Mouse (Mus musculus) midbrain, embryonic 10.5 days (tissue): ENCODE results near the gene Togaram2. TPM values are rescaled to one million over a fixed set of nuclear protein-coding genes. Genes with fewer than 3 reads are reported as not detected.

ENCODE experiments used
- DNase-seq: peaks from one replicate; pipeline ENCODE4 v3.0.0-alpha.2; 2017; ENCODE audit warnings: low spot score
- H3K27ac ChIP-seq: fragments of 300-500 bp; sonication (generic); replicated peaks from 2 replicates; pipeline ENCODE4 v1.5.1; 2016; ENCODE audit warnings: mild to moderate bottlenecking
- H3K27me3 ChIP-seq: fragments of 300-500 bp; sonication (generic); 2 replicates; pipeline ENCODE4 v1.6.1; 2016; ENCODE audit warnings: low read depth, mild to moderate bottlenecking; ENCODE audit not compliant: poor library complexity, severe bottlenecking
- H3K36me3 ChIP-seq: fragments of 300-500 bp; sonication (generic); 2 replicates; pipeline ENCODE4 v1.6.1; 2016; ENCODE audit warnings: mild to moderate bottlenecking, moderate library complexity
- H3K4me1 ChIP-seq: fragments of 300-500 bp; sonication (generic); 2 replicates; pipeline ENCODE4 v1.6.1; 2016
- H3K4me3 ChIP-seq: fragments of 300-500 bp; sonication (generic); 2 replicates; pipeline ENCODE4 v1.5.1; 2016; ENCODE audit warnings: mild to moderate bottlenecking, moderate library complexity
- H3K9me3 ChIP-seq: fragments of 300-500 bp; sonication (generic); replicated peaks from 2 replicates; pipeline ENCODE4 v1.6.1; 2016; ENCODE audit warnings: mild to moderate bottlenecking
- WGBS: fragments of 180-500 bp; shearing (Covaris S2); methylation state at CpG from one replicate; pipeline ENCODE4 v1.1.7; 2016; 5-methylcytosine and 5-hydroxymethylcytosine counted together
- polyA plus RNA-seq: library from polyadenylated mRNA; unstranded; fragments of >200 nt; fragmentation: Nextera tagmentation; extraction: Ambion mirVana; gene quantifications from 2 replicates; pipeline ENCODE4 v1.2.1, GENCODE M21; 2016

Gene Togaram2
- polyA plus RNA-seq, 1 experiment from 2014 or later = not detected

DNA sequence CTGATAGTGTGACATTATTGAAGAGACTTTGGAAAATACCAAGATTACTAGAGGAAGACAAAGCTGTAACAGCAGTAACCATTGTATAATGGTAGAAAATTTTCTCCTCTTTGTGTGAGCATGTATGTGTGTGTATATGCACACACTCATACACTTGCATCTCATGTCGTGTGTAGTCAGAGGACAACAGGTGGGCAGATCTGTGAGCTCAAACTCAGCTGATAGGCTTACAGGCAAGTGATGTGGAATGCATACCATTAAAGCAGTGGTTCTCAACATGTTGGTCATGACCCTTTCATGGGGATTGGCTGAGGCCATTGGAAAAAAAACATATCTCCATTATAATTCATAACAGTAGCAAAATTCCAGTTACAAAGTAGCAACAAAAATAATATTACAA lies 12.7 kb upstream of the Togaram2 start:
- no peak overlapping the region for H3K4me3 ChIP-seq
- no peaks in the 10 kb centered on the region for H3K27me3 ChIP-seq
- no peak for DNase-seq
- H3K4me1 ChIP-seq = peaks cover 8% of the 10 kb centered on the region
- H3K27ac ChIP-seq = no peak overlapping the region
- H3K9me3 ChIP-seq = no peaks in the 10 kb centered on the region
- peaks cover 45% of the 10 kb centered on the region for H3K36me3 ChIP-seq
- 59% methylated on average over 1 of the region's 1 CpGs for WGBS

DNA sequence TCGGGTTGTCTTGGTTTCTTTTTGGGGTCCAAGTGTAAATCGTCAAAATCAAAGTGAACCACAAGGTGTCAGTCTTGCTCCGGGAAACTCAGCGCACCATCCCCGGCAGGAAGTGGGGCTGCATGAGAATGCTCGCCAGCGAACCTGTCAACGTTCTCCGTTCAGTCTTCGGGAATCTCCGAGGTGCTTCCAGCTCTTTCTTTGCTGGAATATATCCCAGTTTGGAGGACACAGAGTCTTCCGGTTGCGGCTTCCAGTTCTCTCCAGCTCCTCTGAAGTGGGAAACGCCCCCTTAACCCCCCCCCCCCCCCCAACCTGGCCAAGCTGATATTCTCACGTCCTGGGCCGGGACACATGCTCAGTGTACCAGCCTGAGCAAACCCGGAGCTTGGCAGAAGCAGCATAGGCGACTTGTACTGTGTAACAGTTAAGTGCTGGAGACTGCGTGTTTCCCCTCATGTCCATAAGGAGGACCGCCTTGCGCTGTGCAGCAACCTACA lies 10.3 kb upstream of the Togaram2 start:
- 11% methylated on average over 21 of the region's 21 CpGs for WGBS
- H3K27me3 ChIP-seq = no peaks in the 10 kb centered on the region
- peaks cover 21% of the 10 kb centered on the region for H3K36me3 ChIP-seq
- no peaks in the 10 kb centered on the region for H3K9me3 ChIP-seq
- peak; percentile 74 for DNase-seq
- H3K27ac ChIP-seq = no peak overlapping the region
- peak overlapping the region; percentile 56 for H3K4me3 ChIP-seq
- H3K4me1 ChIP-seq = peaks cover 8% of the 10 kb centered on the region

DNA sequence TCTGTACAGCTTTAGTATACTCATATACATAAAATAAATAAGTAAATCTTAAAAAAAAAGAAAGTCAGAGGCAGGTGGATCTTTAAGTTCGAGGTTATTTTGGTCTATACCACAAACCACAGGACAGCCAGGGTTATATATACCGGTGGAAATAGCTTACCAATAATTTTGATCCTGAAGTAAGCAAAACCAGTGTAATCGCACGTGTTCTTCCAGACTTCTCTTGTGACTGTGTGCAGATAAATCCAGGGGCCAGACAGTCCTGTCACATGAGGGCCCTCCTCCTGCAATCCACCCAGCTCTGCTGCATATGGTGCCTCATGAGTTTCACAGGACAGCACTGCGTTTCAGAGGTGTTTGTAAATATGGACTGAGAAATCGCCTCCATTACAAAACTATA lies 9.6 kb upstream of the Togaram2 start:
- Histone ChIP-seq H3K9me3 (no peaks in the 10 kb centered on the region), H3K4me1 (peaks cover 8% of the 10 kb centered on the region), H3K27me3 (no peaks in the 10 kb centered on the region), H3K36me3 (peaks cover 14% of the 10 kb centered on the region), H3K27ac (no peak overlapping the region), H3K4me3 (no peak overlapping the region)
- 89% methylated on average over 6 of the region's 6 CpGs for WGBS
- DNase-seq = no peak

DNA sequence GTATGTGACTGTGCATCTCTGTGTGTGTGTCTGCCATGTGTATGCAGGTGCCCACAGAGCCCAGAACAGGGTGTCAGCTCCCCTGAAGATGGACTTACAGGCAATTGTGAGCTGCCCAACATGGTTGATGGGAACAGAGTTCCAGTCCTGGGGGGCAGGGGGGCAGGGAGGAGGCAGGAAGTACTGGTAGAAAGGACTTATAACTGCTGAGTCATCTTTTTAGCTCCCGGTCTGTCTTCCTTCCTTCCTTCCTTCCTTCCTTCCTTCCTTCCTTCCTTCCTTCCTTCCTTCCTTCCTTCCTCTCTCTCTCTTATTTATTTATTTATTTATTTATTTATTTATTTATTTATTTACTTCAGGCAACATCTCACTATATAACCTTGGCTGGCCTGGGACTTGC lies 8.9 kb upstream of the Togaram2 start:
- H3K9me3 ChIP-seq = no peaks in the 10 kb centered on the region
- DNase-seq = no peak
- H3K4me3 ChIP-seq = no peak overlapping the region
- H3K4me1 ChIP-seq = peaks cover 8% of the 10 kb centered on the region
- no peak overlapping the region for H3K27ac ChIP-seq
- peaks cover 7% of the 10 kb centered on the region; the same call in 1 of the 2 replicates for H3K36me3 ChIP-seq
- 93% methylated on average over 1 of the region's 1 CpGs for WGBS
- no peaks in the 10 kb centered on the region for H3K27me3 ChIP-seq

DNA sequence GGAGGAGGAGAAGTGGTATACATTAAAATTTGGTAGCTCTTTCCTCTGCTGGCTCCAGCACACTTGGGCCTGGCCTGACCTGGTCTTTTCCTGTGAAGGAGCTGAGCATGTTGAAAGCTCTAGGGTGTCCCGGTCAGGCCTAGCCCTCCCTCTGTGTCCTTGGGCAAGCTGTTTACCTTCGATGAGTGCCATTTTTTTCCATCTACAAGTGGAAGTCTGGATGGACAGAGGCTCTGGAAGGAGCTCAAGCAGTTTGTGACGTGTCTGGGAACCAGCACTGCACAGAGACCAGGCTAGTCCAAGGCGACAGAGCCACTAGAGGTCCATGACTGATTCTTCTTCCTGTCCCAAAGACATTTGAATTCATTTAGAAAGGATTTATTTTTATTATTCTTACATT lies 7.9 kb upstream of the Togaram2 start:
- Histone ChIP-seq H3K27me3 (no peaks in the 10 kb centered on the region), H3K27ac (no peak overlapping the region), H3K4me1 (peaks cover 8% of the 10 kb centered on the region), H3K9me3 (no peaks in the 10 kb centered on the region), H3K4me3 (no peak overlapping the region), H3K36me3 (no peaks in the 10 kb centered on the region)
- no peak for DNase-seq
- 87% methylated on average over 4 of the region's 4 CpGs for WGBS

DNA sequence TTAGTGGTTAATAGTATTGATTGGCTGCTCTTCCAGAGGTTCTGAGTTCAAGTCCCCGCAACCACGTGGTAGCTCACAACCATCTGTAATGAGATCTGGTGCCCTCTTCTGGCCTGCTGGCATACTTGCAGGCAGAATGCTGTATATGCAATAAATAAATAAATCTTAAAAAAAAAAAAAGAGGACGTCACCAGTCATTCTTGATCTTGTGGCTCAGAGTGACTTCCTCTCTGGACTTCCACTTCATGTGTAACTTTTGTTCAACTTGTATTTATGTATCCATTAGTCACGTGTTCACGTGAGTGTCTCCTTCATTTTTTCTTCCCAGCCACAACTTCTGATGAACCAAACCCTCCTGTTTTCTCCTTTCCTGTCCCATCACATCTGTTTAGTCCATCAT lies 3.5 kb upstream of the Togaram2 start:
- no peaks in the 10 kb centered on the region for H3K9me3 ChIP-seq
- H3K4me1 ChIP-seq = peaks cover 13% of the 10 kb centered on the region
- no peaks in the 10 kb centered on the region for H3K36me3 ChIP-seq
- 81% methylated on average over 5 of the region's 5 CpGs for WGBS
- no peak for DNase-seq
- H3K4me3 ChIP-seq = no peak overlapping the region
- H3K27me3 ChIP-seq = no peaks in the 10 kb centered on the region
- H3K27ac ChIP-seq = no peak overlapping the region

DNA sequence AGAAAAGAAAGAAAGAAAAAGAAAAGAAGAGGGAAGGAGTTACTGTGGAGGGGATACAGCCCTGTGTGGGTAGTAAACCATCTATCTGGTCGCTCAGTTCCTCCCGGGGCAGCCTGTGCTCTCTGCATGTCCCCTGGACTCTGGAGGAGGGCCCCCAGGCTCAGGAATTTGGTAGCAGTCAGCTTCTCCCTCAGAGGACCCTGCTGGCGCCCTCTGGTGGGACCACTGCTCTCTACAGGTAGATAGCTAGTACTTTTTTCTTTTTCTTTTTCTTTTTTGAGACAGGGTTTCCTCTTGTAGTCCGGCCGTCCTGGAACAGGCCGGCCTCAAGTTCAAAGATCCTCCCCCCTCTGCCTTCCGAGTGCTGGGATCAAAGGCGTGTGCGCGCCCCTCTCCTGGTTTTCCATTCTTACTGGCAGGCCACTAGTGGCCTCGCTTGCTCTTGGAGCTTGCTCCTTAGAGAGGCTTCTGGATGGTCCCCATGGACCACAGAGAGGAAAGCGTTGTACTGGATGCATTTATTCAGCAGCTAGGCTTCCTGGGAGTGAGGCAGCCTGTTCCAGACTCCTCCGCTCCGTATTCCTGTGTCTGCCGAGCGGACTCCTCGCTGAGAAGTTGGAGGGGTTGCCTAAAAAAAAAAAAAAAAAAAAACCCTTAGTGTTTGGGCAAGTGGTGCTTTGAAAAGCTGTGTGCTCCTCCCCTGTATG lies 1.1 kb upstream of the Togaram2 start:
- Histone ChIP-seq H3K9me3 (no peaks in the 10 kb centered on the region), H3K36me3 (no peaks in the 10 kb centered on the region), H3K4me1 (peaks cover 20% of the 10 kb centered on the region), H3K27me3 (no peaks in the 10 kb centered on the region), H3K27ac (no peak overlapping the region), H3K4me3 (no peak overlapping the region)
- 55% methylated on average over 17 of the region's 17 CpGs for WGBS
- peak; percentile 63 for DNase-seq

DNA sequence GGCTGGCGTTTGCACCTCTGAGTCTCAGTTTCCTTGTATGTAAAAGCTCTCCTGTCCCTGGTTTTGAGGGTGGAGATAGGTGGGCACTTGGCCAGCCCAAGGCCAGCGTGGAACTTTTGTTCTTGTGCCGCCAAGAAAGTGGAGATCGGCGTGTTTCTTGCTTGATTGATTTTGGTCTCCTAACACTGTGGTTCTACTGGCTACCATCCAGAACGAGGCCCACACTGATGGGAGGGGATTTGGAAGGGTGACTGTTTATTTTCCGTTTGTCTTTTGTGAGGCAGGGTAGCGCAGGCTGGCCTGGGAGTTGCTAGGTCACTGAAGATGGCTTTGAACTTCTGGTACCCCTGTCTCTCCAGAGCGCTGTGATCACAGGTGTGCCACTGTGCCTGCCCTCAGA lies 875 bp downstream of the Togaram2 start:
- WGBS = 87% methylated on average over 9 of the region's 9 CpGs
- Histone ChIP-seq H3K4me1 (peaks cover 20% of the 10 kb centered on the region), H3K27me3 (no peaks in the 10 kb centered on the region), H3K36me3 (no peaks in the 10 kb centered on the region), H3K27ac (no peak overlapping the region), H3K4me3 (no peak overlapping the region), H3K9me3 (no peaks in the 10 kb centered on the region)
- DNase-seq = no peak

DNA sequence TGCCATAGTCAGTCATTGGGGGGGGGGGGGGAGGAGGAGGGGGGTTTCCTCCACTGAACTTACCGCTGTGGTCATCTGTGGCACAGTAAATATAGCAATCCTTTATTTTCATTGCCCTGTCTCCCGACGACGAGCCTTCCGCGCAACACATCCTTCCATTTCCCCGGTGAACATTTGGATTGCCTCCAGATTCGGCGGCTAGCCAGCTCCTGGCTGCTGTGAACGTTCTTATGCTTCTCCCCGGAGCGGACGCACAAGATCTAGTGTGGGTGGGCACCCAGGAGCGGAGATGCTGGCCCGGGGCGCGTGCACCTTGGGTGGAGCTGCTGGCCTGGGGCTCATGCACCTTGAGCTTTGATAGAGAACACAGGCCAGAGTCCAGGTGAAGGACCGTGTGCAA lies 1.8 kb downstream of the Togaram2 start:
- no peak overlapping the region for H3K27ac ChIP-seq
- WGBS = 97% methylated on average over 18 of the region's 18 CpGs
- H3K9me3 ChIP-seq = no peaks in the 10 kb centered on the region
- H3K36me3 ChIP-seq = no peaks in the 10 kb centered on the region
- DNase-seq = no peak
- no peak overlapping the region for H3K4me3 ChIP-seq
- H3K27me3 ChIP-seq = no peaks in the 10 kb centered on the region
- H3K4me1 ChIP-seq = peaks cover 20% of the 10 kb centered on the region

DNA sequence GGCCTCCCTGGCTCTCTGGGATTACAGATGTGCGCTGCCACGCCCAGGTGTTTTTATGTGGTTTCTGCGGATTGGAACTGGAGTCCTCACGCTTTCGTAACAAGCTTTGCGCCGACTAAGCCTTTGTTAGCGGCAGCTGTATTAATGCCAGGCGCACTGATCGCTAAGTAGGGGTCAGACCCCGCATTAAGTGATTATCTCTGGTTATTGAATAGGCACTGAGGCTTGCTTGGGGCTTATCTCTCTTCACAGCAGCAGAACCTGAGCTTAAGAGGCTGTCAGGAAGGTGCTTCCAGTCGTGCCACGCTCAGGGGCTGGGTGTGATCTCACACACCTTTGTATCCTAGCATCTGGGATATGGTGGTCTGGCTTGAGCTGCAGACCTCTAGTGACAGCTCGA lies 8.6 kb downstream of the Togaram2 start:
- DNase-seq = no peak
- no peaks in the 10 kb centered on the region for H3K9me3 ChIP-seq
- WGBS = 69% methylated on average over 14 of the region's 14 CpGs
- no peak overlapping the region for H3K4me3 ChIP-seq
- H3K27ac ChIP-seq = no peak overlapping the region
- H3K36me3 ChIP-seq = no peaks in the 10 kb centered on the region
- H3K27me3 ChIP-seq = no peaks in the 10 kb centered on the region
- peaks cover 12% of the 10 kb centered on the region for H3K4me1 ChIP-seq

DNA sequence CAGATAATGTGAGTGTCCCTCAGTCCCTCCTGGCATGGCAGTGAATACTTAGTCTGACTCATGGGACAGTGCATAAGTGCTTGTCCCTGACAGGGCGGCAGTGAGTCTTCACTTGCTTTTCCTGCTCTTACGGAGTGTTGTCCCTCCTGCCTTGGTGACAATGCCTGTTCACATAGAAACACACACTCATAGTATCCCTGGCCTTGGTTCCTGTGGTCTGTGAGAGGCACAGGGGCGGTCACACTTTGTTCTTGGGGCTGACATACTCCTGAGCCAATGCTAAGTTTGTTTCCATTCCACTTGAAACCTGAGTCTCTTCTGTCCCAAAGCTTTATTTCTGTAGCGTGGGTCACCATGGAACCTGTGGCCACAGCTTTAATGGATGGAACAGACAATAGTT lies 9.3 kb downstream of the Togaram2 start:
- Histone ChIP-seq H3K9me3 (no peaks in the 10 kb centered on the region), H3K4me3 (no peak overlapping the region), H3K36me3 (no peaks in the 10 kb centered on the region), H3K4me1 (peaks cover 11% of the 10 kb centered on the region), H3K27me3 (no peaks in the 10 kb centered on the region), H3K27ac (no peak overlapping the region)
- WGBS = 84% methylated on average over 4 of the region's 4 CpGs
- no peak for DNase-seq

DNA sequence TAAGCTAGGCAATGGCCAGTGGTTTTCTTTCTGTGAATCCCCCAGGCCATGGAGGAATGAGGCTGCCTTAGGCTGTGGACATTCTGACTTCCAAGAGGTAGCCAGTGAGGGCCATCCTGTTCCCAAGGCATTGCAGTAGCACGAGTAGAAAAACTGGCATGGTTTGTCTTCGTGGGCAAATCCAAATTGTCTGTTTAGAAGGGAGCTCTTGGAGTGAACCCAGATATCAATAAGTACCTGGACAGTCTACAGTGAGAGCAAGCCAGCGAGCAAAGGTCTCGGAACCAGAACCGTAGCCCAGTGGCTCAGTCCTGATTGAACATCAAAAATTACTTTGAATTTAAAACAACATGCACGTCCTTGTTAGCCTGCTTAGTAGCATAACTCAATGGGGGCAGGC lies 10.2 kb downstream of the Togaram2 start:
- Histone ChIP-seq H3K4me3 (no peak overlapping the region), H3K9me3 (no peaks in the 10 kb centered on the region), H3K27me3 (no peaks in the 10 kb centered on the region), H3K4me1 (peaks cover 11% of the 10 kb centered on the region), H3K36me3 (no peaks in the 10 kb centered on the region), H3K27ac (no peak overlapping the region)
- DNase-seq = no peak
- 92% methylated on average over 6 of the region's 6 CpGs for WGBS

DNA sequence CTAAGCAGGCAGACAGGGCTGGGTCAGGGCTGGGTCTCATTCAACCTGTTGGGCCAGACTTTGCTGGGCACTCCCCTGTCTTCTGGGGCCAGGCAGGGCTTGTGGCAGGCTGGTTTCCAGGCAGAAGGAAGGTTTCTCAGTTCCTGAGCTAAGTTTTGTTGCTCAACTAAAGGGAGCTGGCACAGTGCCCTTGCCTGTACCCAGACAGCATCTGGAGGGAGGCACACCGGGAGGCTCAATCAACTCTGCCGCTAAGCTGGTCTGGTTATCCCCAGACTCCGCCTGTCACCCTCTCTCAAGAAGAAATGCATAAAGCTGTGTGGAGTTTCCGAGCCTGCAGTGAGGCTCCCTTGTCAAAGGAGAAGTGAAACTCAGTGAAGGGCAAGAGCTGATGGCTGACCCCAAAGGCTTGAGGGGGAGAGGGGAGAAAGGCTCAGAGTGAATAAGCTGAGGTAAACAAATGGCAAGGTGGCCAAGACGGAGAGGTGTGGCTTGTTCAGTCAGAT lies 11.1 kb downstream of the Togaram2 start:
- WGBS = 61% methylated on average over 5 of the region's 5 CpGs
- 0 out of 2 replicates have a peak, but pooled peaks cover 3% of the 10 kb centered on the region for H3K9me3 ChIP-seq
- no peaks in the 10 kb centered on the region for H3K27me3 ChIP-seq
- no peak for DNase-seq
- no peaks in the 10 kb centered on the region for H3K36me3 ChIP-seq
- peaks cover 11% of the 10 kb centered on the region for H3K4me1 ChIP-seq
- no peak overlapping the region for H3K4me3 ChIP-seq
- H3K27ac ChIP-seq = no peak overlapping the region
